Mouse (Mus musculus): Measurements from ENCODE around the gene Mylk.

DNA sequence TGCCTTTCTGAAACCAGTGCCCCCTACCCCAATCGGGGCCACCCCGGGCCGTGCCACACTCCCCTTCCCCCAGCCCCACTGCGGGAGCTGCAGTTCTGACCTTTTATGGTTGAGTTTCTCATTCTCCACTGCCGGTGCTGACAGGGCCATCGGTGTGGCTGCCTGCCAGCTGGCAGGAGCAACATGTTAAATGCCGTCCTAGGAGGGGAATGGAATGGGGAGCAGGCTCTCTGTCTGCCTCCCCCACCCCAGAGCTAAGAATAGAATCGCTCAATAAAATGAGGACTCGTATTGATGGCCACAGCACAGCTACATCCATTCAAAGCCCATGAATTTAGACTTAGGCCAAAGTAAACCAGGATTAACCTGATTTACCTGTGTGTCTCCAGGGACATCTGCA is 213.7 kb downstream of the Mylk start:
- TF ChIP-seq BHLHE40 (IDR thresholded peaks at IDR 0.05; ENCODE audit: low read depth, low read length) (no peak), MAZ (IDR thresholded peaks at IDR 0.05; ENCODE audit: low read depth, low read length) (no peak), HCFC1 (IDR thresholded peaks at IDR 0.05; ENCODE audit: low read depth, low read length) (no peak), USF1 (IDR thresholded peaks at IDR 0.05; ENCODE audit: low read depth, low read length) (no peak), IRF4 (IDR thresholded peaks at IDR 0.05; ENCODE audit: low read depth, low read length) (no peak), CTCF (conservative IDR thresholded peaks at IDR 0.05 in 1 of 2, IDR thresholded peaks at IDR 0.05 in 1 of 2; ENCODE audit: low read depth in 2 of 2, low read length in 2 of 2) (no peak), CHD1 (IDR thresholded peaks at IDR 0.05; ENCODE audit: low read depth, low read length) (no peak), GABPA (IDR thresholded peaks at IDR 0.05; ENCODE audit: insufficient replicate concordance, low read depth, low read length) (no peak), KAT2A (IDR thresholded peaks at IDR 0.05; ENCODE audit: insufficient replicate concordance, low read length) (no peak), RAD21 (IDR thresholded peaks at IDR 0.05; ENCODE audit: low read depth, low read length) (no peak), EP300 (IDR thresholded peaks at IDR 0.05; ENCODE audit: low read length) (no peak)

All from CH12.LX (cell line).